ENCODE assay signal across 22 mouse cellular contexts in genomic region chr15:91641631-91642030, GRCm38 (mm10). TPM values are rescaled to one million over a fixed set of nuclear protein-coding genes. Genes with fewer than 3 reads are reported as not detected.
DNase-seq lines count a peak whose midpoint lies in the region; ATAC-seq and TF ChIP-seq lines count a peak whose summit lies in the region.
"Had no signal": no experiment of that assay in that cellular context is flagged by ENCODE, and none has a peak within 500 bp of the region (broad histone marks: within the 10 kb centered on the region; RNA-seq: fewer than 3 reads in every experiment).

No protein-coding gene starts in this region.

- no peaks in the 10 kb centered on the region for H3K27me3 ChIP-seq in liver, postnatal 0 days (ENCODE audit: insufficient read depth, low read length)
- H3K27me3 ChIP-seq in liver, embryonic 11.5 days (replicated peaks; ENCODE audit: control insufficient read depth, insufficient read depth, low read length) = no peaks in the 10 kb centered on the region
- H3K27me3 ChIP-seq: embryonic facial prominence, embryonic 12.5 days; embryonic facial prominence, embryonic 15.5 days; forebrain, embryonic 12.5 days; forebrain, embryonic 15.5 days; hindbrain, embryonic 12.5 days; hindbrain, embryonic 15.5 days; Patski had no signal

- no peak overlapping the region for H3K9ac ChIP-seq in liver, postnatal 0 days (replicated peaks)
- H3K9ac ChIP-seq in liver, embryonic 11.5 days (ENCODE audit: low read depth, low read length) = no peak overlapping the region
- H3K9ac ChIP-seq: embryonic facial prominence, embryonic 12.5 days; embryonic facial prominence, embryonic 15.5 days; forebrain, embryonic 12.5 days; forebrain, embryonic 15.5 days; hindbrain, embryonic 12.5 days; hindbrain, embryonic 15.5 days had no signal

- H3K9me3 ChIP-seq in liver, postnatal 0 days (ENCODE audit: low read length) = no peaks in the 10 kb centered on the region
- no peaks in the 10 kb centered on the region for H3K9me3 ChIP-seq in liver, embryonic 11.5 days (ENCODE audit: control insufficient read depth, low read length)
- H3K9me3 ChIP-seq: embryonic facial prominence, embryonic 12.5 days; embryonic facial prominence, embryonic 15.5 days; forebrain, embryonic 12.5 days; forebrain, embryonic 15.5 days; hindbrain, embryonic 15.5 days had no signal

- DNase-seq in liver, postnatal 0 days = no peak
- DNase-seq in liver, embryonic 11.5 days (ENCODE audit: low spot score) = no peak
- DNase-seq in cerebellum, postnatal 10 days = no peak
- DNase-seq in heart, adult 9 months (ENCODE audit: low spot score in 2 of 2) = no peak
- DNase-seq: adrenal gland, postnatal 10 days; adrenal gland, postnatal 36 days; cerebellum, adult 11-12 months; cerebellum, adult 8-10 months; cerebellum, postnatal 25 days; gastrocnemius, postnatal 25 days; heart, adult 2 months had no signal

- 56% methylated on average over 3 of the region's 3 CpGs for WGBS in liver, postnatal 0 days (ENCODE audit: insufficient replicate concordance)
- 67% methylated on average over 3 of the region's 3 CpGs for WGBS in liver, embryonic 11.5 days

- H3K4me1 ChIP-seq in liver, postnatal 0 days (ENCODE audit: insufficient read depth) = no peaks in the 10 kb centered on the region
- no peaks in the 10 kb centered on the region for H3K4me1 ChIP-seq in liver, embryonic 11.5 days (replicated peaks; ENCODE audit: control insufficient read depth, insufficient read depth, low read length)
- H3K4me1 ChIP-seq: embryonic facial prominence, embryonic 12.5 days; embryonic facial prominence, embryonic 15.5 days; forebrain, embryonic 12.5 days; forebrain, embryonic 15.5 days; hindbrain, embryonic 12.5 days; hindbrain, embryonic 15.5 days had no signal

- H3K4me2 ChIP-seq in liver, postnatal 0 days (ENCODE audit: low read depth, low read length) = no peak overlapping the region
- no peak overlapping the region for H3K4me2 ChIP-seq in liver, embryonic 11.5 days
- H3K4me2 ChIP-seq: embryonic facial prominence, embryonic 12.5 days; embryonic facial prominence, embryonic 15.5 days; forebrain, embryonic 12.5 days; forebrain, embryonic 15.5 days; heart, embryonic 11.5 days; hindbrain, embryonic 12.5 days; hindbrain, embryonic 15.5 days had no signal

- TF ChIP-seq CTCF in liver, postnatal 0 days (IDR thresholded peaks at IDR 0.05; ENCODE audit: low read depth) = no peak

- TF ChIP-seq EP300 in liver, postnatal 0 days (IDR thresholded peaks at IDR 0.05; ENCODE audit: low read depth) = no peak

- H3K36me3 ChIP-seq in liver, postnatal 0 days (replicated peaks; ENCODE audit: insufficient read depth, low read length) = no peaks in the 10 kb centered on the region
- H3K36me3 ChIP-seq in liver, embryonic 11.5 days (ENCODE audit: control insufficient read depth, insufficient read depth, low read length) = no peaks in the 10 kb centered on the region
- H3K36me3 ChIP-seq: embryonic facial prominence, embryonic 12.5 days; embryonic facial prominence, embryonic 15.5 days; forebrain, embryonic 12.5 days; forebrain, embryonic 15.5 days; hindbrain, embryonic 12.5 days; hindbrain, embryonic 15.5 days had no signal

- H3K4me3 ChIP-seq in liver, postnatal 0 days (ENCODE audit: low read depth, low read length) = no peak overlapping the region
- H3K4me3 ChIP-seq in liver, embryonic 11.5 days (ENCODE audit: low read depth, low read length) = no peak overlapping the region
- H3K4me3 ChIP-seq: embryonic facial prominence, embryonic 12.5 days; embryonic facial prominence, embryonic 15.5 days; erythroblast, embryonic 14.5 days; forebrain, embryonic 12.5 days; forebrain, embryonic 15.5 days; heart, adult 2 months; hindbrain, embryonic 12.5 days; hindbrain, embryonic 15.5 days had no signal

- H3K27ac ChIP-seq in liver, postnatal 0 days (ENCODE audit: low read depth) = 0 out of 2 replicates have a peak overlapping the region, but pooled peaks have one; percentile 5
- no peak overlapping the region for H3K27ac ChIP-seq in liver, embryonic 11.5 days (ENCODE audit: low read depth, low read length)
- H3K27ac ChIP-seq: embryonic facial prominence, embryonic 12.5 days; embryonic facial prominence, embryonic 15.5 days; forebrain, embryonic 12.5 days; forebrain, embryonic 15.5 days; heart, adult 2 months; hindbrain, embryonic 12.5 days; hindbrain, embryonic 15.5 days had no signal

- ATAC-seq in liver, postnatal 0 days = 0 out of 2 replicates have a peak, but pooled peaks have one; percentile 11
- ATAC-seq in liver, embryonic 11.5 days (replicated peaks; ENCODE audit: low FRiP score) = no peak
- ATAC-seq in megakaryocyte, adult 5-6 weeks (ENCODE audit: poor library complexity, severe bottlenecking) = peak; percentile 56
- ATAC-seq in neutrophil, adult 5-6 weeks (ENCODE audit: extremely low read depth, insufficient number of reproducible peaks, low FRiP score, poor library complexity, severe bottlenecking) = peak; percentile 30; the same call in 1 of the 2 replicates
- ATAC-seq: forebrain, embryonic 15.5 days; Patski had no signal

RNA-seq across cellular contexts. Expression of gene Lrrk2, which starts 31.3 kb away (rescaled TPM):
- polyA plus RNA-seq in liver, postnatal 0 days (2015; fragmentation: Nextera tagmentation; extraction: Ambion mirVana) = 1.8 and 2.8 TPM in 2 replicates
- polyA plus RNA-seq in liver, embryonic 11.5 days (2014; fragmentation: Nextera tagmentation; extraction: Ambion mirVana) = 1.9 and 2.2 TPM in 2 replicates
- total RNA-seq in megakaryocyte, adult 5-6 weeks (2015) = 69.0 and 92.7 TPM in 2 replicates
- 80.1 and 87.1 TPM in 2 replicates for total RNA-seq in megakaryocyte, adult 5-6 weeks (2017)
- total RNA-seq in neutrophil, adult 5-6 weeks (2017) = 298 and 325 TPM in 2 replicates
- polyA plus RNA-seq: erythroblast, embryonic 14.5 days had no signal
